Mouse (Mus musculus): ENCODE measurements around the gene 4930415O20Rik.

The 4930415O20Rik gene

DNA sequence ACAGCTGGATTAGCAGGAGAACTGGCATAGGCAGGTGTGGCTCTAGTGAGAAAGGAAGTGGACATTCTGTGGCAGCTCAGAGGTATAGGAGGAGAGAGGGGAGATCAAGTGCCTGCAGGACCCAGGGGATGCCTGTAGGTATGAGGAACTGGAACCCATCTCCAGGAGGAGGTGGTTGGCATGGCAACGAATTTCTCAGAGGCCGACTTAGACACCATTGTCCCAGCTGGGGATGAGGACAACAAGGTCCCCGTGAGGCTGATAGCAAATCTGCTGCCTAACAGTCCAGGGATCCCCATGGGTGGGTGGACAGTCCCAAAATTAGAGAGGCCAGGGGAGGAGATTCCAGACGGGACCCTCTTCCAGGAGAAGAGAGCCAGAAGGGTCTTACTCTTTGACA is 62.1 kb downstream of the 4930415O20Rik start:
- DNase-seq: no peak

DNA sequence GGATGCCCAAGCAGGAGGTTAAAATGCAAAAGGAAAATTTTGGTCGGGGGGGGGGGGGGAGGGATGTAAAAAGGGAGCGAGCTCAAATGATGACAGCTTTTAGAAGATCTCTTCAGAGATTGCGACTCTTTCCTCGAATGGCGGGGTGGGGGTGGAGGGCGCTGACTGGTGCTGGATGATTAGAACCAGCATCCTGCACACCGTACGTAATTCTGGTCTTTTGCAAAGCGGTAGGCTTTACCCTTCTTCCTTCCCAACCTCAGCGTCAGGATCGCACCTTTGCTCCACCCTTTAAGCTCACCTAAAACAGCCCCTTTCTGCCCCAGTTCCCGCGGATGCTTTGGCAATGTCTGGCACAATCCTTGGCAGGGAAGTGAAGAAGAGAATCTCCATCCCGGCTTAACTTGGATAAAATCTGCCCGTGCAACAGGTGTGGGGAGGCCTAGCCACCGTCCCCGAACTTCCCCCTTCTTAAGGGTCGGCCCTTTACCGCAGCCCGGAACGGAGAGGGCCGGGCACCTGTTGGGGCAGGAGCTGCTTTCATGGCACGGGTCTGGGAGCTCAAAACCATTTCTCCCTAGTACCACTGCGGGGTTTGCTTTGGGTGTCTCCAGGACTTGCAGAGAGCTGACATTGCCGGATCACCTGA is 63.1 kb downstream of the 4930415O20Rik start:
- DNase-seq: no peak

DNA sequence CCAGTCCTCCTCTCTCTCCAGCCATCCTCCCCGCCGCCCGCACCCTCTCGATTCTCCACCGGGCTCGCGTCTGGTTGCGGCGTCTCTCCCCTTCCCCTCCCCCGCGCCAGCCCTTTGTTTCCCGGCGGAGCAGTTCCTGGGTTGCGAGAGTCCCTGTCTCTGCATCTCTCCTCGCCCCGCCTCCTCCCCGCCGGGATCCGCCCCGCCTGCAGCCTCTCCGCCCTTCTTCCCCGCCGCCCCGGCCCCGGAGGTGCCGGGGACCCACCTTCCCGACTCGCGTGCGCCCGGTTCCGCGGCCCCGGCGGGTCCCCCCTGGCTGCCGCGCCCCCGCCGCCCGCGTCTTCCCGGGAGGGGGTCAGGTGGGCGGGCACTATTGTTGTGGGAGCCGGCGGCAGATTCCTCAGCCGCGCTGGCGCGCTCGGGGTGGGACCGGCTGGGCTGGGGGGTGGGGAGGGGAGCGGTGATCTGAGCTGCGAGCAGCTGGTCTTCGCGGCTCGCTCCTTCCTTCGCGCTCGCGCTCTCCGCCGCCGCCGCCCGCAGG is 63.8 kb downstream of the 4930415O20Rik start:
- peak; percentile 85 for DNase-seq

DNA sequence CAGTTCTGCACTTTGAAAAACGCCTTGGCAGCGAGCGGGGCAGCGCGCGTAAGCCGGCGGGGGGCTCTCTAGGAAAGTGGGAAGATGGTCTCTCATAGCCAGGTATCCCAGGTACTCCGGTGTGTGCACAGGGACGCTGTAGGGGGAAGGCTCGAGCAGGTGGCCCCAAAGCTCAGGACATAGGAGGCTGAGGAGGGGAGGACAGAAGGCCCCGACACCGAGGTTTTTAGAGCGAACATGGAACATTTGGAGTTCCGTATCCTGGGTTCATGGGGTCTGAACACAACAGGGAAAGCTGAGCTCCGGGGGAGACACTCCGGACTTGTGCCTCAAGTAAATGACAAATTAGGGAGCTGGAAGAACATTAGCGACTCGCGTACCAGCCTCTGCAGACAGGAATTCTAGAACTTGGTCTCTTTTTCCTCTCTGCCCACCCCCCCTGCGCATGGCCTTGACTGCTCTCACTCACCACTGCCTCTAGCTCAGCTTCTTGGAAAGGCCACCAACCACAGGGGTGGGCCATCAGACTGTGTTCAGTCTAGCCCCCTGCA is 64.6 kb downstream of the 4930415O20Rik start:
- no peak for DNase-seq

DNA sequence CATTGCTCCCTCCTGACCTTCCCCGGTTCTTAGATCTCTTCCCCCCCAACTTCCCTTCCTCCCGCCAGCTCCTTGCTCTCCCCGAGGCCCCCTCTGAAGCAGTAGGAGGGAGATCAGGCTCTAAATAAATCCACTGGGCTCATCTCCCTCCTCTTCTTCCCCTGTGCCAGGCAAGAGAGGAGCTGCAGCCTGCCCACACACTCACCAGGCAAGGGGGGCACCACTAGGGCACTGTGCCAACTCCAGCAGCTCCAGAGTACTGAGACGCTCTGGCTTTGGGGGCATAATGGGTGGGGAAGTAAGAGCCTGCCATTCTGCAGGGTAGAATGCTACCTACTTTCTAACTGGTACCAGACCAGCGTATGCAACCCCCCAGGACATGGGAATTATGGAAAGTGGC is 65.7 kb downstream of the 4930415O20Rik start:
- peak; percentile 84 for DNase-seq

DNA sequence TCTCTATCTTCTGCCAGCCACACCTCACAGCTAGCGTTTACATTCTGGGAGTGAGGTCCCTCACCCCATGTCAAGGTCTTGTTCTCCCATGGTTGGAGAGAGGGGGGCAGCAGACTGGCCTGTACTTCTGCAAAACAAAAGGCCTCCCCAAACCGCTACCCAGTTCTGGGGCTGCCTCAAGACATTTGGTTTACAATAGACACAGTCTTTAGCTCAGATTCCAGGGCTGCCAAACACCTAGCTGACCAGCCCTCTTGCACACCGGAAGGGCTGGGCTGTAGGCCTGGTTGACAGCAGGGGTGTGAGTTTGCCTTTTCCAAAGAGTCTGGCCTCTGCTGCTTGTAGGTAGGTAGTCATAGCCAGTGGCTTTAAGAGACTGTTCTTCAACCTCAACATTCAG is 66.4 kb downstream of the 4930415O20Rik start:
- no peak for DNase-seq

Measured in right cerebral cortex, postnatal 14 days (tissue).